Mouse (Mus musculus) kidney, embryonic 14.5 days (tissue): Measurements from ENCODE around the gene BC024978. TPM values are rescaled to one million over a fixed set of nuclear protein-coding genes. Genes with fewer than 3 reads are reported as not detected.
A peak's percentile ranks its signal among the peaks of the same experiment; 100 is the strongest.

Experiments
- ATAC-seq: fragments of 200-750 bp; cut with Nextera tagmentation; 2 replicates; pipeline ENCODE4 v1.8.0; 2017; ENCODE audit warnings: moderate number of reproducible peaks, mild to moderate bottlenecking, moderate TSS enrichment, moderate library complexity; ENCODE audit not compliant: low FRiP score, low TSS enrichment
- H3K27ac ChIP-seq: fragments of 300-500 bp; sonication (generic); 2 replicates; pipeline ENCODE4 v1.5.1; 2014; ENCODE audit warnings: low read depth, mild to moderate bottlenecking, low read length, moderate library complexity, mixed read lengths
- H3K27me3 ChIP-seq: fragments of 300-500 bp; sonication (generic); 2 replicates; pipeline ENCODE4 v1.6.1; 2014; ENCODE audit warnings: mild to moderate bottlenecking, low read length; ENCODE audit not compliant: control insufficient read depth, insufficient read depth
- H3K36me3 ChIP-seq: fragments of 300-500 bp; sonication (generic); 2 replicates; pipeline ENCODE4 v1.6.1; 2014; ENCODE audit warnings: low read length, mixed read lengths; ENCODE audit not compliant: control insufficient read depth, insufficient read depth
- H3K4me1 ChIP-seq: fragments of 300-500 bp; sonication (generic); 2 replicates; pipeline ENCODE4 v1.6.1; 2014; ENCODE audit warnings: low read length, mixed read lengths; ENCODE audit not compliant: control insufficient read depth, insufficient read depth
- H3K4me2 ChIP-seq: fragments of 300-500 bp; sonication (generic); replicated peaks from 2 replicates; pipeline ENCODE4 v1.6.1; 2014; ENCODE audit warnings: low read depth, mild to moderate bottlenecking, low read length
- H3K4me3 ChIP-seq: fragments of 300-500 bp; sonication (generic); 2 replicates; pipeline ENCODE4 v1.5.1; 2014; ENCODE audit warnings: mild to moderate bottlenecking, low read length
- H3K9ac ChIP-seq: fragments of 300-500 bp; sonication (generic); 2 replicates; pipeline ENCODE4 v1.6.1; 2014; ENCODE audit warnings: low read depth, mild to moderate bottlenecking, low read length, moderate library complexity
- H3K9me3 ChIP-seq: fragments of 300-500 bp; sonication (generic); 2 replicates; pipeline ENCODE4 v1.6.1; 2016; ENCODE audit warnings: low read length; ENCODE audit not compliant: control insufficient read depth
- WGBS: fragments of 180-500 bp; shearing (Covaris S2); extraction: QIAGEN DNeasy Blood & Tissue Kit; methylation state at CpG from one replicate; pipeline ENCODE4 v1.1.7; 2014; 5-methylcytosine and 5-hydroxymethylcytosine counted together
- polyA plus RNA-seq: library from polyadenylated mRNA; unstranded; fragments of >200 nt; fragmentation: Nextera tagmentation; extraction: Ambion mirVana; gene quantifications from 2 replicates; pipeline ENCODE4 v1.2.1, GENCODE M21; 2014

The BC024978 gene
- 2.9 and 4.5 TPM in 2 replicates for polyA plus RNA-seq

DNA sequence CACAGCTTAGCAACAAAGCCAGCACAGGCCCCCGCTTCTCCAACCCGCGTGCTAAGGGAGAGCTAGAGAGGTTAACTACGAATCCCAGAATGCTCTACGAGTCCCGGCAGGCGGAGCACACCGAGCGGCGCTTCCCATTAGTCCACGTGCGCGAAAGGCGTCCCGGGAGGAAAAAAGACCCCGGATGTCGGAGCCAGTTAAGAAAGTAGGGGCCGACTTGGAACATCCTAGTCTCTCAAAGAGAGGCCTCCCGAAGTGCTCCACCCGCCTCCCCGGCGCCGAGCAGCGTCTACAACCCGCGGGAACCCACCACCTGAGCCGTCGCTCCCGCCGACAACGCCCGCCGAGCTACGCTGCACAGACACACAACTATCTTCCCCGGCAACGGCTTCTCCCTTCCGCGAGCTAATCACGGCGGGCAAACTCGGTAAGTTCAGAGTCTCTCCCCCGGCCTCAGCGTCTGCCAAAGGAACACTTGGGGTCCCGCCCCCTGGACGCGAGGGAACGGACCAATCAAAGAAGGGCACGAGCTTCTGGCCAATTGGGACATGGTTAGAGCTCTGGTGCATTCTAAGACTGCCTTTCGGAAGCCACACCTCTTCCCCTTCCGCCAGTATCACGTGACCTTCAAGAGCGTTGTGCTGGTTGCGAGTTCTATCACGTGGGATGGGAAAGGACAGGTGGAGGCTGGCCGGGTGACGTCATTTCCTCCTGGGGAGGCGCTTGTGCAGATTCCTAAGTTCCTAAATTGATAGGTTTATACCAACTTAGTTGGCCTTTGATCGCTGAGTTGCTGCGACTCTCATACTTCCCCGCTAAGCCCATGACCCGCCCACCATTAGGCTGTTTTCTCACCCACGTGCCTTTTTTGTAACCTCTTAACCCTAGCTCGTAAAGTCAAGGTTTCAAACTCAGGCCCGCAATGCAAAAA is at the start of gene BC024978, which contains the start of gene Snrpa:
Gene BC024978, plus strand, starts transcription at position 101 of the 931 bp plus-strand sequence.
Gene Snrpa, minus strand, starts transcription at position 591 of the 931 bp plus-strand sequence.
- under 1% methylated on average over 64 of the region's 64 CpGs for WGBS
- peaks cover 33% of the 10 kb centered on the region for H3K36me3 ChIP-seq
- peak within 1 kb of the TSS; percentile 99 for H3K27ac ChIP-seq
- H3K4me1 ChIP-seq, result peaks cover 12% of the 10 kb centered on the region; the same call in 1 of the 2 replicates
- no peaks in the 10 kb centered on the region for H3K27me3 ChIP-seq
- peak within 1 kb of the TSS; percentile 82 for H3K4me3 ChIP-seq
- peak within 1 kb of the TSS; percentile 72 for H3K4me2 ChIP-seq
- no peaks in the 10 kb centered on the region for H3K9me3 ChIP-seq
- H3K9ac ChIP-seq, result peak within 1 kb of the TSS; percentile 97
- peak; percentile 99 for ATAC-seq

DNA sequence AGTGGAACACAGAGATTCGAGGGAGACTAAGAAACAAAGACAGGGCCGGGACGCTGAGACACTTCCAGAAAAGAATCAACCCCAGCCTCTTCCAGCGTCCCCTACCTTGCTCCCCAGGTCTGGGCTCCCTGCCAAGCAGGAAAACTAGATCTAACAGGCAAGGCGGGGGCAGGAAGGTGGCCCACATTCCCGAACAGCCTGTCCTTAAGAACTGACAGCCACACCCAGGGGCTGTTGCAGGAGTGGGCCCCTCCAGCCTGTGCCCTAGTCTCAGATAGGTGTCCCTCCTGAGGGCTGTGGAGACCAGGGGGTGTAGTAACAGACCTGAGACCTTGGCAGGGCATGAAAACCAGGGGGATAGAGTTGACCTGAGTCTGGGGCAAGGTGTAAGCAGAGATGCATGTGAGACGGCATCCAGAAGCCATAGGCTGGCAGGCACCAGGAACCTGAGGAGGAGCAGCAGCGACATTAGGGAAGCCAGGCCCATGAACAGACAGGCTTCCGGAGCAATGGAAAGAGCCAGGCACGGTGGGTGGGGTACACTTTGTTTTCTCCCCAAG is 42.3 kb upstream of the BC024978 start, which contains the start of gene Cyp2t4:
Gene Cyp2t4, plus strand, starts transcription at position 510 of the 560 bp plus-strand sequence.
- 60% methylated on average over 10 of the region's 10 CpGs for WGBS
- 0 out of 2 replicates have a peak, but pooled peaks have one; percentile 18 for ATAC-seq
- no peak within 1 kb of the TSS; the same call in 1 of the 2 replicates for H3K27ac ChIP-seq
- no peaks in the 10 kb centered on the region for H3K4me1 ChIP-seq
- H3K36me3 ChIP-seq, result peaks cover 12% of the 10 kb centered on the region
- H3K9me3 ChIP-seq, result no peaks in the 10 kb centered on the region
- H3K4me2 ChIP-seq, result no peak within 1 kb of the TSS
- no peaks in the 10 kb centered on the region for H3K27me3 ChIP-seq
- no peak within 1 kb of the TSS for H3K9ac ChIP-seq
- H3K4me3 ChIP-seq, result no peak within 1 kb of the TSS

DNA sequence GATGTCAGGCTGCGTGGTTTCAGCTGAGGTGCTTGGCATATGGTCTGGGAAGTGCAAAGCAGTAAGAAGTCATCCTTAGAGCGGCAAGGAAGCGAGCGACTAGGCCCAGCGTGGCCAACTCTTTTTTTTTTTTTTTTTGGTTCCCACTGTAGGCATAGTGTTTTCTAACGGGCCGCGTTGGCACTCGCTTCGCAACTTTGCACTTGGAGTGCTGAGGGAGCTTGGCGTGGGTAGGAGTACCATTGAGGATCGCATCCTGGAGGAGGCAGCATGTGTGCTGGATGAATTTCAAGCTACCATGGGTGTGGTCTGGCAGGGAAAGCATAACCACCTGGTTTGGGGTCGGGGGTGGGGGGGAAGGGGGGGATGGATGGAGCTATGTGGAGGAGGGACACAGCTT is 39.6 kb upstream of the BC024978 start:
- H3K9me3 ChIP-seq, result no peaks in the 10 kb centered on the region
- peaks cover 26% of the 10 kb centered on the region for H3K36me3 ChIP-seq
- 84% methylated on average over 13 of the region's 13 CpGs for WGBS
- ATAC-seq, result no peak
- no peak overlapping the region for H3K9ac ChIP-seq
- H3K4me3 ChIP-seq, result no peak overlapping the region
- no peak overlapping the region for H3K27ac ChIP-seq
- no peaks in the 10 kb centered on the region for H3K27me3 ChIP-seq
- H3K4me2 ChIP-seq, result no peak overlapping the region
- 0 out of 2 replicates have a peak, but pooled peaks cover 2% of the 10 kb centered on the region for H3K4me1 ChIP-seq

DNA sequence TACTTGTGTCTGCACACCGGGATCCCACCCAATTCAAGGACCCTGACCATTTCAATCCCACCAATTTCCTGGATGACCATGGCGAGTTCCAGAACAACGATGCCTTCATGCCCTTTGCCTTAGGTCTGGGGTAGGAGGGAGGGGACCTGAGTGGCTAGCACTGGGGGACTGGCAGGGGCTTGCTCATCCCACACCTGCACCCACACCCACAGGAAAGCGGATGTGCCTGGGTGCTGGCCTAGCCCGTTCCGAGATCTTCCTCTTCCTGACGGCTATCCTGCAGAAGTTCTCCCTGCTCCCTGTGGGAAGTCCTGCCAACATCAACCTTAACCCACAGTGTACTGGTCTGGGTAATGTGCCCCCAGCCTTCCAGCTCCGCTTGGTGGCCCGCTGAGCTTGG is 37.4 kb upstream of the BC024978 start:
- peaks cover 13% of the 10 kb centered on the region; the same call in 1 of the 2 replicates for H3K4me1 ChIP-seq
- no peak for ATAC-seq
- H3K27ac ChIP-seq, result no peak overlapping the region
- H3K36me3 ChIP-seq, result peaks cover 46% of the 10 kb centered on the region
- H3K4me3 ChIP-seq, result no peak overlapping the region
- H3K9ac ChIP-seq, result no peak overlapping the region
- H3K9me3 ChIP-seq, result no peaks in the 10 kb centered on the region
- H3K27me3 ChIP-seq, result no peaks in the 10 kb centered on the region
- H3K4me2 ChIP-seq, result no peak overlapping the region
- WGBS, result 98% methylated on average over 9 of the region's 9 CpGs

DNA sequence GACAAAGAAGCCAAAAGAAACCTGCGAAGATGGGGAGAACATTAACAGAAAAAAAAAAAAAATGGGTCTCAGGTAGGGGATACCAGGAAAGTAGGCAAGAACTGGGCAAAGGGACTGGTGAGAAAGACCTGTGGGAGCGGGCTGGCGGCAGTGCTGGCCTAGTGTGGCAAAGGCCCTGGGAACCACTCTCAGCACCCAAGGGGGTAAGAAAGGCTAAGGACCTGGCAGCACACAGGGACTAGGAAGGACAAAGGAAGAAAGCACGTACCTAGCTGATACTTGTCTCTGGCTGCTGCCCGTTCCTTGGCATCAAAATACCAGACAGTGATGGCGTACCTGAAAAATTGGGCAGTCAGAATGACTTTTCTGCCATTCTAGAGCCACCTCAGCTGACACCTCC is 36.3 kb upstream of the BC024978 start:
- ATAC-seq, result no peak
- peaks cover 24% of the 10 kb centered on the region for H3K4me1 ChIP-seq
- H3K4me2 ChIP-seq, result no peak overlapping the region
- H3K27me3 ChIP-seq, result no peaks in the 10 kb centered on the region
- peaks cover 54% of the 10 kb centered on the region for H3K36me3 ChIP-seq
- no peak overlapping the region for H3K4me3 ChIP-seq
- no peak overlapping the region for H3K9ac ChIP-seq
- WGBS, result 88% methylated on average over 6 of the region's 6 CpGs
- H3K9me3 ChIP-seq, result no peaks in the 10 kb centered on the region
- no peak overlapping the region for H3K27ac ChIP-seq

DNA sequence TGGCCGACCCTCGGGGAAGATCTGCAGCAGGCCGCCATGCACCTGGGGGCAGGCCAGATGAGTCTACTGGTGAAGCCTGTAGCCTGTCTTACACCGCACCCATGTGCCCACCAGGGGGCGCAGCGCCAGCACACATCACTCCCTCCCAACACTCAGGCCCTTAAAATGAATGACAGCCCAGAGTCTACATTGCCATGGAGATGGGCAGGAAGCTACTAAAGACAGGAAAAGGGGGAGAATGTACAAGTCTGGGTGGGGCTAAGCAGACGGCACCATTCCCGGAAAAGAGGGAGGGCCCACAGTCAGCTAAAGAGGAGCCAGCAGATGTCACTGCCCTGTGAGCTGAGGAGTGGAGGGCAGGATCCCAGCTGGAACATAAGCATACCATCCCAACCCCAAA is 35.7 kb upstream of the BC024978 start:
- Histone ChIP-seq H3K4me2 (no peak overlapping the region), H3K9me3 (no peaks in the 10 kb centered on the region), H3K27me3 (no peaks in the 10 kb centered on the region), H3K4me3 (no peak overlapping the region), H3K9ac (no peak overlapping the region), H3K4me1 (peaks cover 30% of the 10 kb centered on the region), H3K27ac (no peak overlapping the region), H3K36me3 (peaks cover 60% of the 10 kb centered on the region)
- ATAC-seq, result peak; percentile 92
- 11% methylated on average over 8 of the region's 8 CpGs for WGBS

DNA sequence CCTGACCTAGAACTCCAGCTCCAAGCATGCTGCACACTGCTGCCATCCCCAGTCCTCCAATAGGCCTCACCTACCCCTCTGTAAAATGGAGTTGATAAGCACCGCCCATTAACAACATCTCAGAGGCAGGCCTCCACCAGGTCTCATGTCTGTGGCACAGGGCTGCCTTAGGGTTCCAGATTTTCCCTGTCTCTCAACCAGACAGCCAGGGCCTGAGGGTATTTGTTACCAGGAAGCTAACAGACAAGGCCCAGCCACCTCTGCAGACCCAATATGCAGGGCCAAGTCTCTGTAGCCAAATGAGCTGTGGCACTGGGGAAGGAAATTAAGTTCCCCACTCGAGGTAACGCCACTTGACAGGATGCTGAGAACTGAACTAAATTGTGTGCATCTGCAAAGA is 34.7 kb upstream of the BC024978 start:
- Histone ChIP-seq H3K27ac (no peak overlapping the region), H3K4me1 (peaks cover 38% of the 10 kb centered on the region), H3K36me3 (peaks cover 63% of the 10 kb centered on the region)

DNA sequence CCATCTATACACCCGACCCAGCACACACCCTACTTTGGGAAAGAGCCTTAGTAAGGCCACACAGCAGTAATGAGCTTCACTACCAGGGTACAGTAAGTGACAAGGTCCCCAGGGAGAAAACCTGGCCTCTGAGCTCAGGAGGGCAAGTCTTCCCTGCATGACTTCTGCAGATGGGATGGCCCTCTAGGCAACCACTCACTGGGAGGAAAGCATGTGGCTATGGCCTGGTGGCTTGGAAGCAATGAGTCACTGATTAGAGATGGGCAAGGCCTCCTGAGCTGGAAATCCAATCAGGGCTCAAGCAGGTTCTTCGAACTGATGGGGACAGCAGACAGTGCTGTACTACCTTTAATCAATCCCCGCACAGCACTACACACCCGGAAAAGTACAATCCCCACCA is 33.8 kb upstream of the BC024978 start:
- no peak overlapping the region for H3K9ac ChIP-seq
- H3K4me2 ChIP-seq, result no peak overlapping the region
- ATAC-seq, result no peak
- H3K9me3 ChIP-seq, result no peaks in the 10 kb centered on the region
- no peak overlapping the region for H3K4me3 ChIP-seq
- WGBS, result 67% methylated on average over 4 of the region's 4 CpGs
- H3K27me3 ChIP-seq, result no peaks in the 10 kb centered on the region
- H3K27ac ChIP-seq, result no peak overlapping the region
- peaks cover 38% of the 10 kb centered on the region for H3K4me1 ChIP-seq
- peaks cover 63% of the 10 kb centered on the region for H3K36me3 ChIP-seq

More for the DNA sequence above, 34.7 kb upstream of the BC024978 start:
- no peak for ATAC-seq
- 85% methylated on average over 3 of the region's 3 CpGs for WGBS
- Histone ChIP-seq H3K9ac (no peak overlapping the region), H3K4me2 (no peak overlapping the region), H3K9me3 (no peaks in the 10 kb centered on the region), H3K4me3 (no peak overlapping the region), H3K27me3 (no peaks in the 10 kb centered on the region)
